Mouse (Mus musculus) liver, adult 2 months (tissue): ENCODE measurements around the gene Epha3.

Experiments used
- CTCF ChIP-seq: fragments of 200-500 bp; IDR thresholded peaks from 2 replicates; pipeline ENCODE4 v1.5.1; 2011; ENCODE audit warnings: low read depth, low read length, control low read depth
- POLR2A ChIP-seq: fragments of 200-500 bp; IDR thresholded peaks from 2 replicates; pipeline ENCODE4 v1.6.1; 2011; ENCODE audit warnings: low read length, control low read depth; ENCODE audit not compliant: insufficient read depth; ENCODE audit errors: extremely low read depth

DNA sequence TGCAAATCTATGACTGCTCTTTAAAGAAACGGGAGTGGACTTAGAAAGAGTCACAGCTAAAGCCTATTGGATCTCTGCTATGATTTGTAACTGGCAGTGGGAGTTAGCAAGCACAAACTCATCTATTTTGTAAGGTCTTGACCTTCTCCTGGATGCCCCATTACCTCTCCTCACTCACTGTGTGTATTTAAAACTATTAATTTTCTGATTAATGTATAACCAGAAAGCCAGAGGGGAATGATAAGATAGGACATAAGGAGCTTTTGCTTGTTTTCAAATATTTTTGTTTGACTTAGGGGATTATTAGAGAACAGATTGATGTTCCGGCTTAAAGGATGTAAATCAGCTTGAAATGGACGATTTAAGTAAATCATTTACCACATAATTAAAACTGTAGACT lies 213.2 kb downstream of the Epha3 start:
- no peak for TF ChIP-seq POLR2A
- no peak for TF ChIP-seq CTCF
